Mouse (Mus musculus) testis, adult 2 months (tissue): ENCODE measurements around the gene Mylk2. TPM values are rescaled to one million over a fixed set of nuclear protein-coding genes. Genes with fewer than 3 reads are reported as not detected.

Experiments used
- H3K27ac ChIP-seq: fragments of 200-500 bp; 2 replicates; pipeline ENCODE4 v1.5.1; 2012; ENCODE audit warnings: low read depth, low read length; ENCODE audit not compliant: control insufficient read depth, insufficient read depth
- H3K27me3 ChIP-seq: fragments of 200-500 bp; 2 replicates; pipeline ENCODE4 v1.6.1; 2012; ENCODE audit warnings: mild to moderate bottlenecking, low read length, moderate library complexity; ENCODE audit not compliant: control insufficient read depth, insufficient read depth
- H3K36me3 ChIP-seq: fragments of 200-500 bp; 2 replicates; pipeline ENCODE4 v1.6.1; 2012; ENCODE audit warnings: mild to moderate bottlenecking, low read length; ENCODE audit not compliant: control insufficient read depth, insufficient read depth
- H3K4me1 ChIP-seq: fragments of 200-500 bp; 2 replicates; pipeline ENCODE4 v1.6.1; 2012; ENCODE audit warnings: low read length; ENCODE audit not compliant: control insufficient read depth, insufficient read depth
- H3K4me3 ChIP-seq: fragments of 200-500 bp; 2 replicates; pipeline ENCODE4 v1.5.1; 2012; ENCODE audit warnings: low read depth, mild to moderate bottlenecking, low read length, moderate library complexity, mixed read lengths; ENCODE audit not compliant: control insufficient read depth
- CTCF ChIP-seq: fragments of 200-500 bp; IDR thresholded peaks from 2 replicates; pipeline ENCODE4 v1.5.1; 2012; ENCODE audit warnings: low read depth, mild to moderate bottlenecking, inconsistent platforms, low read length, moderate library complexity; ENCODE audit not compliant: control insufficient read depth, insufficient read depth, insufficient replicate concordance
- POLR2A ChIP-seq: fragments of 200-500 bp; IDR thresholded peaks from 2 replicates; pipeline ENCODE4 v1.6.1; 2012; ENCODE audit warnings: low read depth, mild to moderate bottlenecking, inconsistent platforms, low read length, moderate library complexity; ENCODE audit not compliant: control insufficient read depth
- polyA plus RNA-seq: library from polyadenylated mRNA; depleted of rRNA; stranded (reverse); fragments of >200 nt; gene quantifications from 2 replicates; pipeline ENCODE4 v1.2.3, GENCODE M21; 2012; rRNA removed

Mylk2 gene
- polyA plus RNA-seq = 0.04 TPM in 1 of 2 replicates, not detected in the other

DNA sequence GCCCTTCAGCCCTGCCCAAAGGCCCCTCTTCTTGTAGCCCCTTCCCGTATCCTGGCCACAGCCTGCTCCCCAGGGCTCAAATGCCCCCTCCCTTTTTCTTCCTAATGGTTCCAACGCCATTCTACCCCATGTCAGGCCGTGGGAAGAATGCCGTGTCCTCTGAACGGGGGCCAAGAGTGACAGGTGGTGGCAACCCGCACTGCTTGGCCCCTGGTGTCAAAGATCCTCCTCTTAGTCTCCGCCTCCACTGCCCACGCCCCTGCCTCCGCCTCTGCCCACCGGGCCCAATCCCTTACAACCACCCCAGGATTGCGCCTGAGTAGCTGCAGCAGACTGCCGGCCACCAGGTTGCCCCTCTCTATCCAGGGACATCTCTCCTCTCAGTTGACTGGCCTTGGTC is at the start of gene Mylk2:
Mylk2 (plus strand) TSS at position 322 of the 400 bp plus-strand sequence.
- Histone ChIP-seq H3K4me3 (no peak within 1 kb of the TSS), H3K27ac (no peak within 1 kb of the TSS), H3K4me1 (peaks cover 16% of the 10 kb centered on the region)

GRCm38 (mm10) chr2:152861891-152862290 is 49.3 kb upstream of the Mylk2 start:
- Histone ChIP-seq H3K27ac (no peak overlapping the region), H3K36me3 (0 out of 2 replicates have a peak, but pooled peaks cover 1% of the 10 kb centered on the region)
- TF ChIP-seq CTCF (no peak), POLR2A (no peak)

More for the DNA sequence above, at the start of gene Mylk2:
- Histone ChIP-seq H3K36me3 (no peaks in the 10 kb centered on the region), H3K27me3 (no peaks in the 10 kb centered on the region)
- TF ChIP-seq CTCF (no peak), POLR2A (no peak)

DNA sequence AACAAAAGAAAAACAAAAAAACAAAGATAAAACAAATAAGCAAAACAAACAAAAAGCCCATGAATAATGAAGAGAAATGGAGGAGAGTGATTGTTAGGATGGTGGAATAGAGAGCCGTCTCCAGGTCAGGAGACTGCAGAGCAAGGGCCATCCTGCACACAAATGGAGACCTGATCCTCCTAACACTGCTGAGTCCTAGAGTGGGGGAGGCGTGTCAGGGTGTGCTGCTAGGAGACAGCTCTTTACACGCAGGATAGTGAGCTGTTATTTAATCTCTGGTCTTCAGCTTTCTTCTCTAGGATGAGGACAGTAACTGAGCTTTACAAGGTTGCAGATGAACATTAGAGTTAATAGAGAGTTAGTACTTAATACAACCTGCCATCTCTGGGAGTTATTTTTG is 48.5 kb upstream of the Mylk2 start:
- Histone ChIP-seq H3K36me3 (0 out of 2 replicates have a peak, but pooled peaks cover 1% of the 10 kb centered on the region), H3K27me3 (no peaks in the 10 kb centered on the region), H3K4me3 (no peak overlapping the region), H3K27ac (no peak overlapping the region), H3K4me1 (no peaks in the 10 kb centered on the region)
- TF ChIP-seq POLR2A = no peak
- no peak for TF ChIP-seq CTCF

More at GRCm38 (mm10) chr2:152861891-152862290, 49.3 kb upstream of the Mylk2 start:
- H3K4me1 ChIP-seq = no peaks in the 10 kb centered on the region
- no peaks in the 10 kb centered on the region for H3K27me3 ChIP-seq
- H3K4me3 ChIP-seq = no peak overlapping the region

DNA sequence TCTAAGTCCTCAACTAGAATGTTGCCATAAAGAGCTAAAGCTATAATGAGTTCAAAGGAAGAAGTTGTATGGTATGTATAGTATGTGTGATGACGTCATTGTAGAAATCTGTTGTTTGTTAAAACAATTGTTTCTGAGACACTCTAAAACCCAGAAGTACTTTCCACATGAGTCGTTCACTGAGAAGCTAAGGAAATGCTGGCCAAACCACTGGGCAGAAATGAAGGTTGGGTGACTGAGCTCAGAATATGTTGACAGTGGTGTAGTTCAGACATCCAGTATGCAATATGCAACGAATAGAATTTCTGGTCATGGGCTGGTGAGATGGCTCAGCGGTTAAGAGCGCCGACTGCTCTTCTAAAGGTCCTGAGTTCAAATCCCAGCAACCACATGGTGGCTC is 47.8 kb upstream of the Mylk2 start:
- H3K4me3 ChIP-seq = no peak overlapping the region
- H3K27me3 ChIP-seq = no peaks in the 10 kb centered on the region
- H3K36me3 ChIP-seq = 0 out of 2 replicates have a peak, but pooled peaks cover 1% of the 10 kb centered on the region
- no peak overlapping the region for H3K27ac ChIP-seq
- TF ChIP-seq CTCF (no peak), POLR2A (no peak)
- H3K4me1 ChIP-seq = no peaks in the 10 kb centered on the region

GRCm38 (mm10) chr2:152878239-152878638 is 32.9 kb upstream of the Mylk2 start:
- no peak overlapping the region for H3K4me3 ChIP-seq
- TF ChIP-seq POLR2A = no peak
- TF ChIP-seq CTCF = no peak
- H3K27me3 ChIP-seq = no peaks in the 10 kb centered on the region
- no peak overlapping the region for H3K27ac ChIP-seq
- no peaks in the 10 kb centered on the region for H3K4me1 ChIP-seq
- H3K36me3 ChIP-seq = peaks cover 6% of the 10 kb centered on the region

DNA sequence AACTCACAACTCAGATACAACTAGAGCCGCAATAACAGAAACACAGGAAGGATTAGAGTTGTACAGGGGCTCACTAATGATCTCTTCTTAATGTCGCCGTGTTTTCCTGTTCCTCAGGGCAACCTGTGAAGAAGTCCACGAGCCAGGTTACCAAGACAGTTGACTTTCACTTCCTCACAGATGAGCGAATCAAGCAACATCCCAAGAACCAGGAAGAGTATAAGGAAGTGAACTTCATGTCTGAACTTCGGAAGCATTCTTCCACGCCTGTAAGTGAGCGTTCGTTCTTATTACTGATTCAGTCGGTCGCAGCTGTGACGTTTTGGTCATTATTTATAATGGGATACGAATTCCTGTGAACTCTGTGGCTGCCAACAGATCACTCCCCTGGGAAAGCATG is 30.3 kb upstream of the Mylk2 start:
- Histone ChIP-seq H3K27me3 (no peaks in the 10 kb centered on the region), H3K36me3 (peaks cover 6% of the 10 kb centered on the region), H3K27ac (no peak overlapping the region), H3K4me1 (no peaks in the 10 kb centered on the region), H3K4me3 (no peak overlapping the region)
- TF ChIP-seq CTCF (no peak), POLR2A (no peak)

- no peak overlapping the region for H3K27ac ChIP-seq
- H3K27me3 ChIP-seq = no peaks in the 10 kb centered on the region
- no peak overlapping the region for H3K4me3 ChIP-seq
- TF ChIP-seq CTCF (no peak), POLR2A (no peak)
- H3K4me1 ChIP-seq = no peaks in the 10 kb centered on the region
- H3K36me3 ChIP-seq = peaks cover 3% of the 10 kb centered on the region
These were observed 27.0 kb upstream of the Mylk2 start for GRCm38 (mm10) chr2:152884101-152884645.

GRCm38 (mm10) chr2:152887230-152887629 is 23.9 kb upstream of the Mylk2 start:
- H3K27ac ChIP-seq = no peak overlapping the region
- TF ChIP-seq CTCF = no peak
- TF ChIP-seq POLR2A = no peak
- H3K36me3 ChIP-seq = peaks cover 4% of the 10 kb centered on the region; the same call in 1 of the 2 replicates
- H3K27me3 ChIP-seq = no peaks in the 10 kb centered on the region
- no peaks in the 10 kb centered on the region for H3K4me1 ChIP-seq
- H3K4me3 ChIP-seq = no peak overlapping the region
